Mouse (Mus musculus) kidney, embryonic 15.5 days (tissue): ENCODE measurements around the gene Abcc3. TPM values are rescaled to one million over a fixed set of nuclear protein-coding genes. Genes with fewer than 3 reads are reported as not detected.
"Not testable (repeated sequence)": the region's sequence is repeated elsewhere in the genome, so short reads cannot be mapped to it uniquely, and the experiment has no call there.

Experiments
- ATAC-seq: fragments of 200-750 bp; cut with Nextera tagmentation; replicated peaks from 2 replicates; pipeline ENCODE4 v1.8.0; 2017; ENCODE audit warnings: moderate TSS enrichment; ENCODE audit not compliant: low FRiP score
- H3K27ac ChIP-seq: fragments of 300-500 bp; sonication (generic); 2 replicates; pipeline ENCODE4 v1.5.1; 2015; ENCODE audit warnings: mild to moderate bottlenecking, inconsistent platforms
- H3K27me3 ChIP-seq: fragments of 300-500 bp; sonication (generic); 2 replicates; pipeline ENCODE4 v1.6.1; 2015; ENCODE audit warnings: inconsistent platforms
- H3K36me3 ChIP-seq: fragments of 300-500 bp; sonication (generic); 2 replicates; pipeline ENCODE4 v1.6.1; 2015; ENCODE audit warnings: inconsistent platforms
- H3K4me1 ChIP-seq: fragments of 300-500 bp; sonication (generic); 2 replicates; pipeline ENCODE4 v1.6.1; 2015; ENCODE audit warnings: inconsistent platforms
- H3K4me2 ChIP-seq: fragments of 300-500 bp; sonication (generic); 2 replicates; pipeline ENCODE4 v1.6.1; 2015; ENCODE audit warnings: moderate library complexity, mild to moderate bottlenecking, inconsistent platforms
- H3K4me3 ChIP-seq: fragments of 300-500 bp; sonication (generic); replicated peaks from 2 replicates; pipeline ENCODE4 v1.5.1; 2015; ENCODE audit warnings: mild to moderate bottlenecking, inconsistent platforms
- H3K9ac ChIP-seq: fragments of 300-500 bp; sonication (generic); 2 replicates; pipeline ENCODE4 v1.6.1; 2015; ENCODE audit warnings: mild to moderate bottlenecking, inconsistent platforms
- H3K9me3 ChIP-seq: fragments of 300-500 bp; sonication (generic); replicated peaks from 2 replicates; pipeline ENCODE4 v1.6.1; 2016; ENCODE audit warnings: inconsistent platforms
- WGBS: fragments of 180-500 bp; shearing (Covaris S2); methylation state at CpG from one replicate; pipeline ENCODE4 v1.1.7; 2015; ENCODE audit warnings: mixed read lengths; 5-methylcytosine and 5-hydroxymethylcytosine counted together
- polyA plus RNA-seq: library from polyadenylated mRNA; unstranded; fragments of >200 nt; fragmentation: Nextera tagmentation; extraction: Ambion mirVana; gene quantifications from 2 replicates; pipeline ENCODE4 v1.2.1, GENCODE M21; 2015

Gene Abcc3
- polyA plus RNA-seq, 1 experiment from 2014 or later: 6.0 TPM

DNA sequence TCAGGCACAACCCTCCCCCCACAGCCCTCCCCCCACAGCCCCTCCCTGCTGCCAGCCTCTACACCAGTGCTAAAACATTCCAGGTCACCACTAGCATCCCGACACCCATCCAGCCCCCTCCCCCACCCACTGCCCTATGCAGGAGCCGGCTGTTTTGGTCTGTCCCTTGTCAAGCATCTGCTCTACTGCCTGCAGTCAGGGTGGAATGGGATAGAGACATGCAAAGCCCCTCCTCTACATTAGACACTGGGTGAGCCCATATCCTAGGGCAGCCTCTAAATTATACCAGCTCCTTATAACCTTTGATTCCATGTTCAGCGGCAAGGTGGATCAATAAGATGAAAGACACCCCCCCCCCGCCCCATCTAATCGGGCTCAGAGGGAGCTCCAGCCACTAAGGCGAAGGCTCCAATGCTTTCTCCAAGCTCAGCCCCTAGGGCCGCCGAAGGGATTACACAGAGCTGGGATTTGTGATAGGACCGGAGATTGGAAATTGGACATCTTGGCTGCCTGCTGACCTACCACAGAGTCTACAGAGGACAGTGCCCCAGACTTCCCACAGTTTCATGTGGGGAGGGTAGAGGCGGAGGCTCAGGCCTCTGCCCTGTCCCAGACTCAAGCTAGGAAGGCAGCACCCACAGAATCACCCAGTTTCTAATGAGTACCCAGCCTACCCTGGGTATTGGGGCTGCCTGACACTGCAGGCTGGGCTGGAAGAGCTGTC is 26.4 kb upstream of the Abcc3 start:
- peaks cover 7% of the 10 kb centered on the region; the same call in 1 of the 2 replicates for H3K27me3 ChIP-seq
- no peaks in the 10 kb centered on the region for H3K9me3 ChIP-seq
- no peak overlapping the region for H3K9ac ChIP-seq
- no peak overlapping the region for H3K4me2 ChIP-seq
- peaks cover 14% of the 10 kb centered on the region for H3K36me3 ChIP-seq
- peaks cover 47% of the 10 kb centered on the region for H3K4me1 ChIP-seq
- no peak overlapping the region for H3K27ac ChIP-seq
- H3K4me3 ChIP-seq: no peak overlapping the region
- 71% methylated on average over 10 of the region's 10 CpGs for WGBS
- ATAC-seq: no peak

GRCm38 (mm10) chr11:94414042-94414441 is 21.2 kb upstream of the Abcc3 start:
- Histone ChIP-seq H3K27ac (no peak overlapping the region), H3K4me3 (no peak overlapping the region), H3K9me3 (no peaks in the 10 kb centered on the region), H3K9ac (no peak overlapping the region), H3K36me3 (peaks cover 27% of the 10 kb centered on the region), H3K4me1 (peaks cover 41% of the 10 kb centered on the region), H3K4me2 (no peak overlapping the region), H3K27me3 (peaks cover 17% of the 10 kb centered on the region; the same call in 1 of the 2 replicates)
- ATAC-seq: no peak
- 66% methylated on average over 4 of the region's 4 CpGs for whole genome bisulfite sequencing

- peaks cover 17% of the 10 kb centered on the region; the same call in 1 of the 2 replicates for H3K27me3 ChIP-seq
- WGBS: 42% methylated on average over 8 of the region's 8 CpGs
- no peak overlapping the region for H3K4me2 ChIP-seq
- H3K4me1 ChIP-seq: peaks cover 43% of the 10 kb centered on the region
- H3K4me3 ChIP-seq: no peak overlapping the region
- H3K36me3 ChIP-seq: peaks cover 27% of the 10 kb centered on the region
- H3K27ac ChIP-seq: no peak overlapping the region
- no peaks in the 10 kb centered on the region for H3K9me3 ChIP-seq
- no peak overlapping the region for H3K9ac ChIP-seq
- ATAC-seq: no peak
Observed at GRCm38 (mm10) chr11:94413516-94413915, 20.7 kb upstream of the Abcc3 start.

DNA sequence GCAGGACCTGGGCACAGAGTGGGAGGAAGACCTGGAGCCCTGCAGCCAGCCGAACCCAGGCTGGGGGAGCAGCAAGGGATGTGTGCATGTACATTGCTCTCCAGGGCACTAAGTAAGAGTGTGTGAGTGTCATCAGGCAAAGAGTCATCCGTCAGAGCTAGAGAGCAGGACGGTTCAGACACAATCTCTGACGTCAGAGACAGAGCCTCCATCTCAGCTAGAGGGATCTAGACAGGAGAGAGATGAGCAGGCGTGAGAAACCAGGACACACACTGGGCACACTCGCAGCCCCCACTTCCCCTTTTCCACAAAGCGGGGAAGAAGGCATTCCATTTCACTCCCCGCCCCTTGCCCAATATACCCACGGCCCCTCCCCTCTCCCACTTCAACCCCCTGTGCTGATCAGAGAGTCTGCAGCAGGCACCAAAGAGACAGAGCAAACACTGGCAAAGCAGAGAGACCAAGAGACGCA is 20.2 kb upstream of the Abcc3 start:
- Histone ChIP-seq H3K4me3 (no peak overlapping the region), H3K4me2 (no peak overlapping the region), H3K9me3 (no peaks in the 10 kb centered on the region), H3K9ac (no peak overlapping the region), H3K36me3 (peaks cover 24% of the 10 kb centered on the region), H3K4me1 (peaks cover 45% of the 10 kb centered on the region), H3K27me3 (peaks cover 17% of the 10 kb centered on the region; the same call in 1 of the 2 replicates), H3K27ac (no peak overlapping the region)
- WGBS: 35% methylated on average over 10 of the region's 10 CpGs
- no peak for ATAC-seq

GRCm38 (mm10) chr11:94412562-94412961 is 19.8 kb upstream of the Abcc3 start:
- no peak overlapping the region for H3K4me2 ChIP-seq
- H3K4me3 ChIP-seq: no peak overlapping the region
- H3K9ac ChIP-seq: no peak overlapping the region
- no peak for ATAC-seq
- H3K4me1 ChIP-seq: peaks cover 49% of the 10 kb centered on the region
- peaks cover 23% of the 10 kb centered on the region for H3K36me3 ChIP-seq
- 40% methylated on average over 2 of the region's 2 CpGs for WGBS
- H3K27me3 ChIP-seq: peaks cover 17% of the 10 kb centered on the region; the same call in 1 of the 2 replicates
- H3K27ac ChIP-seq: no peak overlapping the region
- no peaks in the 10 kb centered on the region for H3K9me3 ChIP-seq

GRCm38 (mm10) chr11:94407803-94408321 is 15.1 kb upstream of the Abcc3 start:
- ATAC-seq: no peak
- Histone ChIP-seq H3K27ac (no peak overlapping the region), H3K4me3 (no peak overlapping the region), H3K9me3 (no peaks in the 10 kb centered on the region), H3K27me3 (peaks cover 9% of the 10 kb centered on the region; the same call in 1 of the 2 replicates), H3K9ac (no peak overlapping the region), H3K4me1 (peaks cover 55% of the 10 kb centered on the region), H3K36me3 (peaks cover 19% of the 10 kb centered on the region), H3K4me2 (no peak overlapping the region)
- WGBS: 40% methylated on average over 11 of the region's 11 CpGs

- Histone ChIP-seq H3K4me2 (no peak overlapping the region), H3K36me3 (peaks cover 13% of the 10 kb centered on the region; the same call in 1 of the 2 replicates), H3K27ac (no peak overlapping the region), H3K9ac (no peak overlapping the region), H3K27me3 (peaks cover 9% of the 10 kb centered on the region; the same call in 1 of the 2 replicates), H3K4me1 (peaks cover 52% of the 10 kb centered on the region), H3K9me3 (no peaks in the 10 kb centered on the region), H3K4me3 (no peak overlapping the region)
- WGBS: 37% methylated on average over 6 of the region's 6 CpGs
- no peak for ATAC-seq
Observed at GRCm38 (mm10) chr11:94405348-94405747, 12.6 kb upstream of the Abcc3 start.

- Histone ChIP-seq H3K9me3 (no peaks in the 10 kb centered on the region), H3K4me3 (no peak overlapping the region), H3K36me3 (0 out of 2 replicates have a peak, but pooled peaks cover 9% of the 10 kb centered on the region), H3K4me2 (peak overlapping the region; percentile 12; the same call in 1 of the 2 replicates), H3K4me1 (peaks cover 50% of the 10 kb centered on the region), H3K27me3 (peaks cover 6% of the 10 kb centered on the region; the same call in 1 of the 2 replicates), H3K9ac (no peak overlapping the region), H3K27ac (peak overlapping the region; percentile 83)
- 21% methylated on average over 11 of the region's 11 CpGs for WGBS
- ATAC-seq: peak; percentile 72
Observed at GRCm38 (mm10) chr11:94404641-94405260, 12.0 kb upstream of the Abcc3 start.

- WGBS: 40% methylated on average over 5 of the region's 5 CpGs
- Histone ChIP-seq H3K9ac (no peak overlapping the region), H3K4me2 (no peak overlapping the region), H3K9me3 (no peaks in the 10 kb centered on the region), H3K27me3 (peaks cover 3% of the 10 kb centered on the region; the same call in 1 of the 2 replicates), H3K36me3 (0 out of 2 replicates have a peak, but pooled peaks cover 4% of the 10 kb centered on the region), H3K4me3 (no peak overlapping the region), H3K4me1 (peaks cover 44% of the 10 kb centered on the region), H3K27ac (peak overlapping the region; percentile 83)
- ATAC-seq: peak; percentile 82
Observed at GRCm38 (mm10) chr11:94404178-94404577, 11.4 kb upstream of the Abcc3 start.

DNA sequence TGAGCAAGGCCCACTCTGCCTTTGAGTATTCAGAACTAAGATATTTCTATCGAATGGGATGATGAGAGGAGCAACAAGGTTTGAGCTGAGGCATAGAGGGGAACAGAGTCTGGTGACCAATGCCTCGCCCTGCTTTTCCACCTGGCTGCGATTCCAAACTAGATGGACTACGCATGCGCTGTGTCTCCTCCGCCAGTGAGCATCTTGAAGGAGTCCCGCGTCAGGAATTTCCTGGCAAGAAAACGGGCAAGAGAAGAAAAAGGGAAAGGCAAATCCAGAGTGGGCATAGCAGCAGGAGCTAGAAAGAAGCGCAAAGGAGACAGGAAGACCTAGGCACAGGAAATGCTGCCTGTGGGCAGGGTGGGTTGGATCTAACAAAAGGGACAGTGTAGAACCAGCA is 11.0 kb upstream of the Abcc3 start:
- WGBS: 82% methylated on average over 10 of the region's 10 CpGs
- H3K4me1 ChIP-seq: peaks cover 40% of the 10 kb centered on the region
- no peak for ATAC-seq
- H3K27ac ChIP-seq: peak overlapping the region; percentile 49; the same call in 1 of the 2 replicates
- H3K4me2 ChIP-seq: no peak overlapping the region
- H3K9me3 ChIP-seq: no peaks in the 10 kb centered on the region
- 0 out of 2 replicates have a peak, but pooled peaks cover under 1% of the 10 kb centered on the region for H3K36me3 ChIP-seq
- H3K9ac ChIP-seq: no peak overlapping the region
- peaks cover 3% of the 10 kb centered on the region; the same call in 1 of the 2 replicates for H3K27me3 ChIP-seq
- H3K4me3 ChIP-seq: no peak overlapping the region

- H3K27me3 ChIP-seq: 0 out of 2 replicates have a peak, but pooled peaks cover 3% of the 10 kb centered on the region
- H3K36me3 ChIP-seq: no peaks in the 10 kb centered on the region
- no peak overlapping the region for H3K4me2 ChIP-seq
- H3K9ac ChIP-seq: no peak overlapping the region
- H3K27ac ChIP-seq: no peak overlapping the region
- ATAC-seq: no peak
- no peaks in the 10 kb centered on the region for H3K9me3 ChIP-seq
- H3K4me3 ChIP-seq: no peak overlapping the region
- peaks cover 36% of the 10 kb centered on the region for H3K4me1 ChIP-seq
- WGBS: 90% methylated on average over 5 of the region's 5 CpGs
Observed at GRCm38 (mm10) chr11:94402731-94403130, 9.9 kb upstream of the Abcc3 start.

- ATAC-seq, H3K27me3 ChIP-seq, H3K9ac ChIP-seq, H3K27ac ChIP-seq, H3K36me3 ChIP-seq, H3K4me2 ChIP-seq, H3K4me3 ChIP-seq, H3K9me3 ChIP-seq: not testable (repeated sequence)
- 92% methylated on average over 4 of the region's 4 CpGs for WGBS
- H3K4me1 ChIP-seq: peaks cover 29% of the 10 kb centered on the region
Observed at GRCm38 (mm10) chr11:94402029-94402428, 9.2 kb upstream of the Abcc3 start.
